In the genomic region with DNA sequence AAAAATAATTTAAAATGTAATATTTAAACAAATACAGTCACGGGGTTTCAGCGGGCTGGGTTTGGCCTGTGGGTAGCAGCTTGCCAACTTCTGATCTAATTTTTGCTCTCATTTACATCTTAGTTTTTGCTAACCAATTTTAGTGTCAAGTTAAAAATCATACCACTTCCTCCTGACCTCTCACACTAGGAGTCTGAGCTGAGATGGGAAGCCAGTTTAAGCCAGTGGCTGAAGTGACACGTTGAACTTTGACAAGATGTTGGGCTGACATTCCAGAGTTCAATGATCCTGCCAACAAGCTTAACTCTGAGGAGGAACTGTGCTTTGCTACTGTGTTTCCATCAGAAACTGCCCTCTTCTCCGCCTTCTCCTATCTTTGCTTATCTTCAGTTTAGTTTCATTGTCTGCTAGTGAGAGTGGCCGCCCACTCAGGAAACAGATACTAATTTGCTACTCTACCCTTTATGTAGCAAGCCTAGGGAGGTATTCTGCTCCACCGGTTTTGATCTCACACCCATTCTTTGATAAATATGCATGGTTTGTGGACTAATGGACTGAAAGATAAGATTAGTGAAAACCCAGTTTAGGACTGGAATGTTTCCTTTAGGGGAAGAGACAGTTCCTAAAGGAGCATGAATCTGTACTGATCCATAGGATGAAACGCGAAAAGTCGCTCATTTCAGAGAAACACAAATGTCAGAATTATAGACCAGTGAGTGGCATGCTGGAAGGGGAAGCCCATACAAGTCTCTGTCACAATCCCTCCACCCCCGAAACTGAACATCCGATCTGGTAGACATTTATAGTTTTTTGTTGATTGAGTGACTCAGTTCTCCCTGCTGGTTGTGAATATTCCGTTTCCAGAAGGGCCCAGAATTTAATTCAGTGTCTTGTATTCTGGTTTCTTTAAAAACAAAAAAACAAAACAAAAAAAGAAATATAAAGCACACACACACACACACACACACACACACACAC, we compare ENCODE assay signal across 8 mouse cellular contexts. TPM values are rescaled to one million over a fixed set of nuclear protein-coding genes. Genes with fewer than 3 reads are reported as not detected.
DNase-seq lines count a peak whose midpoint lies in the region; ATAC-seq and TF ChIP-seq lines count a peak whose summit lies in the region.
"Had no signal": no experiment of that assay in that cellular context is flagged by ENCODE, and none has a peak within 500 bp of the region (broad histone marks: within the 10 kb centered on the region; RNA-seq: fewer than 3 reads in every experiment).

No protein-coding gene starts in this region.

- no peaks in the 10 kb centered on the region for H3K36me3 ChIP-seq in E14TG2a.4 (ENCODE audit: insufficient read depth, low read length)
- no peaks in the 10 kb centered on the region for H3K36me3 ChIP-seq in heart, embryonic 13.5 days
- no peaks in the 10 kb centered on the region for H3K36me3 ChIP-seq in megakaryocyte, embryonic 14.5 days (replicated peaks; ENCODE audit: low read length)
- H3K36me3 ChIP-seq in splenic B cell, adult 2 months (ENCODE audit: control insufficient read depth, insufficient read depth, low read length, poor library complexity, severe bottlenecking): no peaks in the 10 kb centered on the region

- H3K9me3 ChIP-seq in E14TG2a.4 (ENCODE audit: low read length): no peaks in the 10 kb centered on the region
- no peaks in the 10 kb centered on the region for H3K9me3 ChIP-seq in heart, embryonic 13.5 days
- no peaks in the 10 kb centered on the region for H3K9me3 ChIP-seq in megakaryocyte, embryonic 14.5 days

- intact Hi-C loops in left cerebral cortex, postnatal 10 days (cut with DNase I): no loop called here

- peaks cover 18% of the 10 kb centered on the region for H3K4me1 ChIP-seq in E14TG2a.4 (replicated peaks; ENCODE audit: low read depth, low read length)
- H3K4me1 ChIP-seq in bone marrow macrophage, adult 2 months (ENCODE audit: control insufficient read depth, insufficient read depth, low read length): peaks cover 37% of the 10 kb centered on the region
- H3K4me1 ChIP-seq in heart, embryonic 13.5 days: peaks cover 34% of the 10 kb centered on the region
- peaks cover 39% of the 10 kb centered on the region for H3K4me1 ChIP-seq in megakaryocyte, embryonic 14.5 days

- peak; percentile 63 for DNase-seq in kidney, postnatal 14 days
- peak; percentile 80 for DNase-seq in splenic B cell, adult 2 months (ENCODE audit: low read depth, low spot score)
- DNase-seq in left cerebral cortex, postnatal 10 days (ENCODE audit: extremely low spot score in 1 of 2, low spot score in 2 of 2): no peak

- ATAC-seq in heart, embryonic 13.5 days (ENCODE audit: extremely low read depth, insufficient number of reproducible peaks, low FRiP score, low TSS enrichment): no peak

- peaks cover 6% of the 10 kb centered on the region; the same call in 1 of the 2 replicates for H3K27me3 ChIP-seq in E14TG2a.4 (ENCODE audit: insufficient read depth, low read length)
- H3K27me3 ChIP-seq in heart, embryonic 13.5 days (replicated peaks): no peaks in the 10 kb centered on the region
- no peaks in the 10 kb centered on the region for H3K27me3 ChIP-seq in megakaryocyte, embryonic 14.5 days (replicated peaks)
- H3K27me3 ChIP-seq in splenic B cell, adult 2 months (ENCODE audit: control insufficient read depth, insufficient read depth, low read length, poor library complexity, severe bottlenecking): no peaks in the 10 kb centered on the region

- H3K4me2 ChIP-seq in heart, embryonic 13.5 days: peak overlapping the region; percentile 80

- H3K9ac ChIP-seq in heart, embryonic 13.5 days: peak overlapping the region; percentile 98

- TF ChIP-seq CTCF in E14TG2a.4 (conservative IDR thresholded peaks at IDR 0.05; ENCODE audit: low read length): no peak
- TF ChIP-seq CTCF in bone marrow macrophage, adult 2 months (IDR thresholded peaks at IDR 0.05; ENCODE audit: low read depth, low read length): no peak

- TF ChIP-seq POLR2A in bone marrow macrophage, adult 2 months (IDR thresholded peaks at IDR 0.05; ENCODE audit: borderline replicate concordance, low read depth, low read length): no peak

- H3K4me3 ChIP-seq in E14TG2a.4 (replicated peaks; ENCODE audit: low read length): peak overlapping the region; percentile 85
- peak overlapping the region; percentile 99 for H3K4me3 ChIP-seq in bone marrow macrophage, adult 2 months (ENCODE audit: insufficient read depth, low read length)
- peak overlapping the region; percentile 96 for H3K4me3 ChIP-seq in heart, embryonic 13.5 days
- peak overlapping the region; percentile 94 for H3K4me3 ChIP-seq in megakaryocyte, embryonic 14.5 days (replicated peaks)

- H3K27ac ChIP-seq in bone marrow macrophage, adult 2 months (ENCODE audit: insufficient read depth, low read depth, low read length): peak overlapping the region; percentile 80
- H3K27ac ChIP-seq in heart, embryonic 13.5 days (replicated peaks): peak overlapping the region; percentile 98

- WGBS in heart, embryonic 13.5 days: 32% methylated on average over 12 of the region's 12 CpGs

RNA-seq across cellular contexts. Expression of a gene that starts 0.7 kb away (rescaled TPM):
- 113 and 126 TPM in 2 replicates for polyA plus RNA-seq in bone marrow macrophage, adult 2 months (2012; ENCODE audit: insufficient read depth, insufficient read length, missing spikeins)
- 30.5 and 32.5 TPM in 2 replicates for polyA plus RNA-seq in heart, embryonic 13.5 days (2015; fragmentation: Nextera tagmentation; extraction: Ambion mirVana)
- 0.23 and 7.2 TPM in 2 replicates for polyA plus RNA-seq in megakaryocyte, embryonic 14.5 days (2012; ENCODE audit: insufficient read depth, low replicate concordance)
- total RNA-seq in left cerebral cortex, postnatal 10 days (2021): 10 to 100 TPM; 74.6 to 77.5 TPM

RNA-seq across cellular contexts. Expression of a gene that starts 17.9 kb away (rescaled TPM):
- polyA plus RNA-seq in bone marrow macrophage, adult 2 months (2012; ENCODE audit: insufficient read depth, insufficient read length, missing spikeins): not detected in 2 replicates
- 12.3 and 14.1 TPM in 2 replicates for polyA plus RNA-seq in heart, embryonic 13.5 days (2015; fragmentation: Nextera tagmentation; extraction: Ambion mirVana)
- not detected in 2 replicates for polyA plus RNA-seq in megakaryocyte, embryonic 14.5 days (2012; ENCODE audit: insufficient read depth, low replicate concordance)
- total RNA-seq in left cerebral cortex, postnatal 10 days (2021): not detected
- total RNA-seq: hematopoietic stem cell, adult 5-6 weeks had no signal

Comparison
In these comparisons a context has a peak if more than half of its experiments do, and no peak if none do; other contexts are left out.
1. DNase-seq: peak in kidney, postnatal 14 days (single experiment) and splenic B cell, adult 2 months (single experiment); none in left cerebral cortex, postnatal 10 days (0 of 2).
2. RNA of a gene that starts 17.9 kb away (polyA plus RNA-seq): 12.3 to 14.1 TPM in heart, embryonic 13.5 days; not detected in bone marrow macrophage, adult 2 months and not detected in megakaryocyte, embryonic 14.5 days; every median in the first group is over 10 times any median in the second.
3. Peak in every context shown above with its lines, with median percentiles within 50 percentile points of each other: H3K4me3 ChIP-seq.